Mouse (Mus musculus): ENCODE results near the gene Polr2j. TPM values are rescaled to one million over a fixed set of nuclear protein-coding genes. Genes with fewer than 3 reads are reported as not detected.
"Not testable (repeated sequence)": the region's sequence is repeated elsewhere in the genome, so short reads cannot be mapped to it uniquely, and the experiment has no call there.

Polr2j gene
- polyA plus RNA-seq, 1 experiment from 2014 or later = 217 TPM

GRCm38 (mm10) chr5:136108486-136108885, 7.9 kb upstream of the Polr2j start:
- 42% methylated on average over 2 of the region's 2 CpGs for WGBS
- Histone ChIP-seq H3K27ac (ENCODE audit: low read depth) (no peak overlapping the region), H3K4me1 (ENCODE audit: insufficient read depth) (no peaks in the 10 kb centered on the region), H3K36me3 (ENCODE audit: insufficient read depth) (no peaks in the 10 kb centered on the region), H3K4me3 (ENCODE audit: low read depth, low read length) (no peak overlapping the region), H3K9ac (no peak overlapping the region), H3K4me2 (no peak overlapping the region), H3K9me3 (ENCODE audit: low read depth, low read length) (no peaks in the 10 kb centered on the region), H3K27me3 (ENCODE audit: insufficient read depth, low read length) (no peaks in the 10 kb centered on the region)
- TF ChIP-seq CTCF (IDR thresholded peaks at IDR 0.05; ENCODE audit: low read depth) = no peak
- ATAC-seq (ENCODE audit: insufficient read depth) (no peak), DNase-seq (no peak)

- no peak for TF ChIP-seq CTCF (IDR thresholded peaks at IDR 0.05; ENCODE audit: low read depth)
- no peaks in the 10 kb centered on the region for H3K9me3 ChIP-seq (ENCODE audit: low read depth, low read length)
- H3K4me3 ChIP-seq (ENCODE audit: low read depth, low read length) = no peak overlapping the region
- no peak overlapping the region for H3K9ac ChIP-seq
- no peak for ATAC-seq (ENCODE audit: insufficient read depth)
- no peak overlapping the region for H3K4me2 ChIP-seq
- no peak overlapping the region for H3K27ac ChIP-seq (ENCODE audit: low read depth)
- H3K27me3 ChIP-seq (ENCODE audit: insufficient read depth, low read length) = no peaks in the 10 kb centered on the region
- H3K4me1 ChIP-seq (ENCODE audit: insufficient read depth) = no peaks in the 10 kb centered on the region
- WGBS = 64% methylated on average over 3 of the region's 3 CpGs
- no peaks in the 10 kb centered on the region for H3K36me3 ChIP-seq (ENCODE audit: insufficient read depth)
- no peak for DNase-seq
Observed at GRCm38 (mm10) chr5:136109042-136109441, 7.4 kb upstream of the Polr2j start.

DNA sequence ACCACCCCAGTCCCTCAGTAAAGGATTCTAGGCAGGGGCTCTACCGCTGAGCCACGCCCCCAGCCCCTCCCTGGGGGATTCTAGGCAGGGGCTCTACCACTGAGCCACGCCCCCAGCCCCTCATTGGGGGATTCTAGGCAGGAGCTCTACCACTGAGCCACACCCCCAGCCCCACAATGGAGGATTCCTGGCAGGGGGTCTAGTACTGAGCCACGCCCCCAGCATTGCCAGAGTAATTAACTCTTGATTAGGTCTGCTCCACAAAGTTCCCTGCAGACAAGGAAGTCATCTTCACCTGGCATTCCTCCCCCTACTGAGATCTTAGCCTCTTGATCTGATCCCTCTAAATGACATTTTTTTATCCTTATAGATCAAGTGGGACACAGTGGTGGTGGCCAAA, 2.9 kb upstream of the Polr2j start:
- H3K4me3 ChIP-seq (ENCODE audit: low read depth, low read length) = not testable (repeated sequence)

GRCm38 (mm10) chr5:136116784-136117112, 317 bp downstream of the Polr2j start:
- Histone ChIP-seq H3K4me3 (ENCODE audit: low read depth, low read length) (peak overlapping the region; percentile 82), H3K9me3 (ENCODE audit: low read depth, low read length) (no peaks in the 10 kb centered on the region), H3K36me3 (ENCODE audit: insufficient read depth) (peaks cover 19% of the 10 kb centered on the region), H3K27ac (ENCODE audit: low read depth) (no peak overlapping the region), H3K27me3 (ENCODE audit: insufficient read depth, low read length) (no peaks in the 10 kb centered on the region), H3K4me1 (ENCODE audit: insufficient read depth) (peaks cover 9% of the 10 kb centered on the region), H3K4me2 (peak overlapping the region; percentile 68), H3K9ac (peak overlapping the region; percentile 80)
- WGBS = under 1% methylated on average over 22 of the region's 22 CpGs
- no peak for TF ChIP-seq CTCF (IDR thresholded peaks at IDR 0.05; ENCODE audit: low read depth)
- ATAC-seq (ENCODE audit: insufficient read depth) (peak; percentile 58; the same call in 1 of the 2 replicates), DNase-seq (no peak)

More for the DNA sequence above, 2.9 kb upstream of the Polr2j start:
- not testable (repeated sequence) for H3K9ac ChIP-seq; H3K27me3 ChIP-seq (ENCODE audit: insufficient read depth, low read length); ATAC-seq (ENCODE audit: insufficient read depth); DNase-seq; H3K27ac ChIP-seq (ENCODE audit: low read depth); H3K4me1 ChIP-seq (ENCODE audit: insufficient read depth); H3K36me3 ChIP-seq (ENCODE audit: insufficient read depth); H3K9me3 ChIP-seq (ENCODE audit: low read depth, low read length); H3K4me2 ChIP-seq
- 35% methylated on average over 4 of the region's 4 CpGs for WGBS

- Histone ChIP-seq H3K4me1 (ENCODE audit: insufficient read depth) (peaks cover 6% of the 10 kb centered on the region; the same call in 1 of the 2 replicates), H3K9ac (no peak overlapping the region), H3K4me3 (ENCODE audit: low read depth, low read length) (no peak overlapping the region), H3K27ac (ENCODE audit: low read depth) (no peak overlapping the region), H3K4me2 (no peak overlapping the region), H3K9me3 (ENCODE audit: low read depth, low read length) (no peaks in the 10 kb centered on the region), H3K36me3 (ENCODE audit: insufficient read depth) (peaks cover 61% of the 10 kb centered on the region), H3K27me3 (ENCODE audit: insufficient read depth, low read length) (no peaks in the 10 kb centered on the region)
- no peak for ATAC-seq (ENCODE audit: insufficient read depth)
- WGBS = 81% methylated on average over 10 of the region's 10 CpGs
- no peak for DNase-seq
- TF ChIP-seq CTCF (IDR thresholded peaks at IDR 0.05; ENCODE audit: low read depth) = no peak
Observed at GRCm38 (mm10) chr5:136122165-136122564, 5.7 kb downstream of the Polr2j start.

DNA sequence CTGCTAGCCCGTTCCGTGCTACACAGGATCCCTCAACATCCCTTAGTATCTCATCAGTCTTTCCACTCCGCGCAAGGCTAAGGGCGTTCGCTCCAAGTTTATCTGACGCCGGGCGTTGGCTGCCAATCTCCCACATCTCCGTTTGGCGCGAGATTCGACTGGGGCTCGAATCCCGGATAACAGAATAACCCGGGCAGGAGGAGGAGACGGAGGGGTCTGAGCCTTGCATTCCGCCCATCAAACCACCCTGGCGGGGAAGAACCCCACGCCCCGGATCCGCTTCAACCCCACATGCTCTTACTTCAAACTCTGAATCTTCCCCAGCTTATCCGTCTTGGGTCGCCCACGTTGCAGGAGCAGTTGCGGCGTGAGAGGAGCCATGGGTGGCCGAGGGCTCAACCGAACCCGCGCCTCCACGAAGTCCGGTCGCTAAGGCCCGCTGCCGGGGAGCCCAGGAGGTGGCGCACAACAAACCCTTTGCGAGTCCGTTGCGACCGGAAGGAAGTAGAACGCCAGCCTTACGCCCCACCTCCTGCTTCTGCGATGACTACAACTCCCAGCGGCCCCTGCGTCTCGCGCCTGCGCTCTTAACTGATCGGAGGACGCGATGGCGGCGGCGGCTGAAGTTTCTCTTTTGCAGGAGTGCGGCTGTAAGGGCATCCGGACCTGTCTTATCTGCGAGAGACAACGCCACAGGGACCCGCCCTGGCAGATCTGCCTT, 19.3 kb downstream of the Polr2j start, which contains the start of the genes Lrwd1 and Alkbh4:
Lrwd1 (minus strand) TSS at position 504 of the 721 bp plus-strand sequence.
Alkbh4 (plus strand) TSS at position 576 of the 721 bp plus-strand sequence.
- Histone ChIP-seq H3K36me3 (ENCODE audit: insufficient read depth) (peaks cover 56% of the 10 kb centered on the region), H3K4me3 (ENCODE audit: low read depth, low read length) (peak within 1 kb of the TSS; percentile 56), H3K9me3 (ENCODE audit: low read depth, low read length) (no peaks in the 10 kb centered on the region), H3K27me3 (ENCODE audit: insufficient read depth, low read length) (no peaks in the 10 kb centered on the region), H3K4me1 (ENCODE audit: insufficient read depth) (no peaks in the 10 kb centered on the region), H3K9ac (peak within 1 kb of the TSS; percentile 79), H3K4me2 (peak within 1 kb of the TSS; percentile 61), H3K27ac (ENCODE audit: low read depth) (no peak within 1 kb of the TSS)
- peak; percentile 75 for TF ChIP-seq CTCF (IDR thresholded peaks at IDR 0.05; ENCODE audit: low read depth)
- WGBS = under 1% methylated on average over 60 of the region's 60 CpGs
- peak; percentile 97 for ATAC-seq (ENCODE audit: insufficient read depth)
- peak; percentile 99 for DNase-seq

- WGBS = 6% methylated on average over 20 of the region's 20 CpGs
- Histone ChIP-seq H3K9ac (peak overlapping the region; percentile 79), H3K27ac (ENCODE audit: low read depth) (no peak overlapping the region), H3K36me3 (ENCODE audit: insufficient read depth) (peaks cover 56% of the 10 kb centered on the region), H3K9me3 (ENCODE audit: low read depth, low read length) (no peaks in the 10 kb centered on the region), H3K4me2 (peak overlapping the region; percentile 61), H3K27me3 (ENCODE audit: insufficient read depth, low read length) (no peaks in the 10 kb centered on the region), H3K4me1 (ENCODE audit: insufficient read depth) (no peaks in the 10 kb centered on the region), H3K4me3 (ENCODE audit: low read depth, low read length) (peak overlapping the region; percentile 56)
- no peak for ATAC-seq (ENCODE audit: insufficient read depth)
- DNase-seq = peak; percentile 15
- no peak for TF ChIP-seq CTCF (IDR thresholded peaks at IDR 0.05; ENCODE audit: low read depth)
Observed at GRCm38 (mm10) chr5:136136292-136136990, 20.0 kb downstream of the Polr2j start.
